In genomic region chr5:37380641-37381040, GRCm38 (mm10) we compare ENCODE assay signal across 17 mouse cellular contexts. TPM values are rescaled to one million over a fixed set of nuclear protein-coding genes. Genes with fewer than 3 reads are reported as not detected.
DNase-seq lines count a peak whose midpoint lies in the region; ATAC-seq and TF ChIP-seq lines count a peak whose summit lies in the region.
"Had no signal": no experiment of that assay in that cellular context is flagged by ENCODE, and none has a peak within 500 bp of the region (broad histone marks: within the 10 kb centered on the region; RNA-seq: fewer than 3 reads in every experiment).

No protein-coding gene starts in this region.

- no peak overlapping the region for H3K4me3 ChIP-seq in hindbrain, postnatal 0 days (ENCODE audit: low read length)
- H3K4me3 ChIP-seq in hindbrain, embryonic 13.5 days, result no peak overlapping the region
- no peak overlapping the region for H3K4me3 ChIP-seq in kidney, embryonic 16.5 days (ENCODE audit: low read length)
- H3K4me3 ChIP-seq: intestine, embryonic 15.5 days; lung, embryonic 15.5 days; neural tube, embryonic 13.5 days had no signal

- TF ChIP-seq CTCF in hindbrain, postnatal 0 days (IDR thresholded peaks at IDR 0.05; ENCODE audit: low read depth), result no peak

- 0 out of 2 replicates have a peak overlapping the region, but pooled peaks have one; percentile 6 for H3K27ac ChIP-seq in hindbrain, postnatal 0 days
- no peak overlapping the region for H3K27ac ChIP-seq in hindbrain, embryonic 13.5 days
- no peak overlapping the region for H3K27ac ChIP-seq in kidney, embryonic 16.5 days (ENCODE audit: low read length)
- H3K27ac ChIP-seq: intestine, embryonic 15.5 days; lung, embryonic 15.5 days; neural tube, embryonic 13.5 days had no signal

- intact Hi-C loops in heart, postnatal 14 days (cut with DNase I), result no loop called here

- H3K4me1 ChIP-seq in hindbrain, postnatal 0 days (ENCODE audit: insufficient read depth, low read length), result no peaks in the 10 kb centered on the region
- H3K4me1 ChIP-seq in hindbrain, embryonic 13.5 days (replicated peaks), result peaks cover 13% of the 10 kb centered on the region
- H3K4me1 ChIP-seq in kidney, embryonic 16.5 days (ENCODE audit: insufficient read depth, low read length), result no peaks in the 10 kb centered on the region
- H3K4me1 ChIP-seq: intestine, embryonic 15.5 days; lung, embryonic 15.5 days; neural tube, embryonic 13.5 days had no signal

- H3K36me3 ChIP-seq in hindbrain, postnatal 0 days (ENCODE audit: insufficient read depth, low read length), result 0 out of 2 replicates have a peak, but pooled peaks cover 5% of the 10 kb centered on the region
- no peaks in the 10 kb centered on the region for H3K36me3 ChIP-seq in hindbrain, embryonic 13.5 days
- peaks cover 38% of the 10 kb centered on the region for H3K36me3 ChIP-seq in kidney, embryonic 16.5 days (ENCODE audit: insufficient read depth, low read length)
- H3K36me3 ChIP-seq: neural tube, embryonic 13.5 days had no signal

- no peak for DNase-seq in frontal cortex, postnatal 25 days (ENCODE audit: low spot score in 2 of 2)
- DNase-seq in hindbrain, postnatal 0 days (ENCODE audit: low spot score), result no peak
- DNase-seq in Muller cell, postnatal 12 days (ENCODE audit: inconsistent ontology term), result peak; percentile 12
- DNase-seq in heart, postnatal 14 days, result peak; percentile 8 to 32
- DNase-seq: adrenal gland, adult 2 months; cerebellum, adult 11-12 months; liver; right cerebral cortex, postnatal 25 days had no signal

- no peaks in the 10 kb centered on the region for H3K27me3 ChIP-seq in hindbrain, postnatal 0 days (ENCODE audit: insufficient read depth, low read length)
- H3K27me3 ChIP-seq in hindbrain, embryonic 13.5 days, result no peaks in the 10 kb centered on the region
- H3K27me3 ChIP-seq in kidney, embryonic 16.5 days (ENCODE audit: insufficient read depth, low read length), result no peaks in the 10 kb centered on the region
- H3K27me3 ChIP-seq: intestine, embryonic 15.5 days; lung, embryonic 15.5 days; neural tube, embryonic 13.5 days had no signal

- WGBS in hindbrain, postnatal 0 days, result 77% methylated on average over 4 of the region's 4 CpGs
- 86% methylated on average over 4 of the region's 4 CpGs for WGBS in hindbrain, embryonic 13.5 days
- WGBS in kidney, embryonic 16.5 days, result 81% methylated on average over 4 of the region's 4 CpGs

- H3K9me3 ChIP-seq in hindbrain, postnatal 0 days (ENCODE audit: low read length), result no peaks in the 10 kb centered on the region
- H3K9me3 ChIP-seq in hindbrain, embryonic 13.5 days, result no peaks in the 10 kb centered on the region
- H3K9me3 ChIP-seq in kidney, embryonic 16.5 days (ENCODE audit: low read length), result no peaks in the 10 kb centered on the region
- H3K9me3 ChIP-seq: intestine, embryonic 15.5 days; lung, embryonic 15.5 days; neural tube, embryonic 13.5 days had no signal

- no peak overlapping the region for H3K9ac ChIP-seq in hindbrain, postnatal 0 days (replicated peaks; ENCODE audit: low read length)
- no peak overlapping the region for H3K9ac ChIP-seq in hindbrain, embryonic 13.5 days
- H3K9ac ChIP-seq in kidney, embryonic 16.5 days (replicated peaks; ENCODE audit: low read length), result no peak overlapping the region
- H3K9ac ChIP-seq: intestine, embryonic 15.5 days; lung, embryonic 15.5 days; neural tube, embryonic 13.5 days had no signal

- no peak overlapping the region for H3K4me2 ChIP-seq in hindbrain, postnatal 0 days (ENCODE audit: low read depth, low read length)
- H3K4me2 ChIP-seq in hindbrain, embryonic 13.5 days, result no peak overlapping the region
- no peak overlapping the region for H3K4me2 ChIP-seq in kidney, embryonic 16.5 days (replicated peaks; ENCODE audit: low read depth, low read length)
- H3K4me2 ChIP-seq: intestine, embryonic 15.5 days; lung, embryonic 15.5 days; neural tube, embryonic 13.5 days had no signal

- ATAC-seq in frontal cortex, adult (ENCODE audit: low TSS enrichment), result 0 out of 2 replicates have a peak, but pooled peaks have one; percentile 38
- peak; percentile 30; the same call in 1 of the 2 replicates for ATAC-seq in hindbrain, postnatal 0 days
- no peak for ATAC-seq in hindbrain, embryonic 13.5 days (ENCODE audit: low FRiP score)
- ATAC-seq in activated CD4-positive, CD25-positive, alpha-beta regulatory T cell, adult 4 months, result no peak
- no peak for ATAC-seq in kidney, embryonic 16.5 days (ENCODE audit: low FRiP score, low TSS enrichment)
- ATAC-seq: intestine, embryonic 15.5 days had no signal

RNA-seq across cellular contexts. Expression of gene Evc2, which starts 42.3 kb away (rescaled TPM):
- 4.0 and 6.1 TPM in 2 replicates for total RNA-seq in hindbrain, postnatal 0 days (2014; rRNA removed)
- 4.7 and 5.5 TPM in 2 replicates for polyA plus RNA-seq in hindbrain, postnatal 0 days (2015; fragmentation: Nextera tagmentation; extraction: Ambion mirVana)
- 4.9 TPM in 2 replicates for polyA plus RNA-seq in hindbrain, embryonic 13.5 days (2015; fragmentation: Nextera tagmentation; extraction: Ambion mirVana)
- total RNA-seq in heart, postnatal 14 days (2021), result 1 to 10 TPM; 3.6 to 3.8 TPM
- polyA plus RNA-seq in activated CD4-positive, CD25-positive, alpha-beta regulatory T cell, adult 4 months (2017; shearing (Covaris generic)), result not detected
- 25.6 and 25.7 TPM in 2 replicates for polyA plus RNA-seq in kidney, embryonic 16.5 days (2015; fragmentation: Nextera tagmentation; extraction: Ambion mirVana)
- total RNA-seq: megakaryocyte-erythroid progenitor cell, adult 5-6 weeks; monocyte, adult 5-6 weeks had no signal

RNA-seq across cellular contexts. Expression of gene Evc, which starts 43.9 kb away (rescaled TPM):
- 12.1 and 17.1 TPM in 2 replicates for total RNA-seq in hindbrain, postnatal 0 days (2014; rRNA removed)
- 4.2 and 4.7 TPM in 2 replicates for polyA plus RNA-seq in hindbrain, postnatal 0 days (2015; fragmentation: Nextera tagmentation; extraction: Ambion mirVana)
- polyA plus RNA-seq in hindbrain, embryonic 13.5 days (2015; fragmentation: Nextera tagmentation; extraction: Ambion mirVana), result 5.1 and 5.4 TPM in 2 replicates
- 1 to 10 TPM; 5.5 to 5.8 TPM for total RNA-seq in heart, postnatal 14 days (2021)
- not detected for polyA plus RNA-seq in activated CD4-positive, CD25-positive, alpha-beta regulatory T cell, adult 4 months (2017; shearing (Covaris generic))
- 25.6 and 26.8 TPM in 2 replicates for polyA plus RNA-seq in kidney, embryonic 16.5 days (2015; fragmentation: Nextera tagmentation; extraction: Ambion mirVana)
- total RNA-seq: megakaryocyte-erythroid progenitor cell, adult 5-6 weeks had no signal

Comparison
In these comparisons a context has a peak if more than half of its experiments do, and no peak if none do; other contexts are left out.
1. ATAC-seq: peak in frontal cortex, adult (single experiment) and hindbrain, postnatal 0 days (single experiment); none in hindbrain, embryonic 13.5 days (single experiment), activated CD4-positive, CD25-positive, alpha-beta regulatory T cell, adult 4 months (single experiment) and kidney, embryonic 16.5 days (single experiment).
2. DNase-seq: peak in Muller cell, postnatal 12 days (single experiment) and heart, postnatal 14 days (2 of 2); none in frontal cortex, postnatal 25 days (0 of 2) and hindbrain, postnatal 0 days (single experiment).